Mouse (Mus musculus) right cerebral cortex, adult 2 months (tissue): Measurements from ENCODE around the gene Bbs2.
A peak's percentile ranks its signal among the peaks of the same experiment; 100 is the strongest.

Source experiments
- DNase-seq, 2 experiments: peaks; one replicate each; pipeline ENCODE4 v3.0.0; 2021 to 2022; ENCODE audit warnings: low spot score in 2 of 2

Gene Bbs2

DNA sequence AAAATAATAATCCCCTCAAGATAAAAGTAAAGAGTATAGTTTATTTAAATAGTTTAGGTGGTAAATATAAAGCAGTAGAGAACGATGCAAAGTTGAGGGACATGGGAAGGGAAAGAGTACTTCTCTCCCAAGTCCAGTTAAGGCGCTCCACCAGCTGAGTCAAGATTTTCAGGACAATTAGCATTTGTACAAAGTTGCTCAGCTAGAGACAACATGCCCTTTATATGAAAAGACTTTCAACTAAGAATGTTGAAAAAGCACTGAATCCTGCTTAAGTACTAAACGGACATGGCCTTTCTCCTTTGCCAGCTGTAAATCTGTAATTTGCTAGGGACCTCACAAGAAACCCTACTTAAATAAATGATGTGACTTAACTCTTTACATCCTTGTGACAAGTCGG, 268 bp upstream of the Bbs2 start:
- DNase-seq = no peak

DNA sequence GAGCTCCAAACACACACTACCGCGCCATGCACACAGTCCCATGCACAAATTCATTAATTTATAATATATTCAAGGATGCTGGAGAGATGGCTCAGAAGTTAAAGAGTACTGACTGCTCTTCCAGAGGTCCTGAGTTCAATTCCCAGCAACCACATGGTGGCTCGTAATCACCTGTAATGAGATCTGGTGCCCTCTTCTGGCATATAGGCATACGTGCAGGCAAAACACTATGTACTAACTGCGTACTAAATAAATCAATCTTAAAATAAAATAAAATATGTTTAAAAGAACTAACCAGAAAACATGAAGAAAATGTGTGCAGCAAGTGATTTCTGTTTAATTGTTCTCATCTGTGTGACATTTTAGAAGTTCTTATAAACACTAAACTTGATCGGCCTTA, 4.4 kb downstream of the Bbs2 start:
- DNase-seq = no peak

DNA sequence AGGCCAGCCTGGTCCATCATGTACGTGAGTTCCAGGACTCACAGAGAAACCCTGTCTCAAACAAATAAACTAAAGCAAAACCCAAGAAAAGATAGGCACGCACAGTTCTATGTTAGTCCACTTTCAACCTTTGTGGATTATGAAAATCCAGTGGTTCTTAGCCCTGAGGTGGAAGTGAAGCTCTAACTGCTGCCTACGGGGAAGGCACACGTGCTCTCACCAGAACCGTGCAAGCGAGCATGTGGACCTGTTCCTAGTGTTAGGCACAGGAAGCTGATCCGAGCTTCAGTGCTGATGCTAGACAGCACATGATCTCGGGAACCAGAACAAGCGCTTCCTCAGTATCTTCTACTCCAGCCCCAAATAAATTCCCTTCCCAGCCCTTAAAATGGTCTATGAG, 5.9 kb downstream of the Bbs2 start:
- DNase-seq = no peak

DNA sequence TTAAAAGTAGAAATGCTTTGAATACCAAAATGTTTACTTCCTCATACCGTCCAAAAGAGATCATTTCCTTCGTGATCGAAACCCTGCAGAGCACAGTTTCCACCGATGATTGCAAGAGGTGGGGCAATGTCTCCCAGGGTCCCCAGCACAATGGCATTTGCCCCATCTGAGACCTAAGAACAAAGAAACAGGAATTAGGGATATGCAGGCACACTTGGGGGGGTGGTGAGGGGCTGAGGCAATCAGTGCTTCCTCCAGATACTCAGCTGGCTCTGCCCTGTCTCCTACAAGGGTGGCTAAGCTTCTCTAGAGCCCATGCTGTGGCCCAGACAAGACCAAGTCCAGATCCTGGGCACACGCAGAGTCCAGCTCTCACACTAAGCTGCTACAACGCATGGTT, 9.0 kb downstream of the Bbs2 start:
- DNase-seq = no peak

DNA sequence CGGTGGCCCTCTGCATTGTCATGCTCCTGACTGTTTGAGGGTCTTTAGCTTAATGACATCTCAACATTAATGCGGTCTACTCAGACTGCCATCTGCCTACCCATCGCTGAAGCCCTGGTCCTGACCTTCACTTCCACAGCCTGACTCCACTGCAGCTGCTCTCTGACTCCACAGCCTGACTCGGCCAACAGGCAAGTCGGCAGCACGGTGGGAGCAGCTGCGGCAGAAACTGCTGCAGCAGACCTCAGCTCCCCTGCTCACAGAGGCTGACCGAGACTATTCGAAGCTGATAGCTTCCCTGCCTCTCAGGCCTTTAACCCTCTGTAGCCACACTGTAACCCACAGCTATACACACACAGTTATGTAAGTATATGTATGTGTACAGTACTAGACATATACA, 10.8 kb downstream of the Bbs2 start:
- DNase-seq = no peak

DNA sequence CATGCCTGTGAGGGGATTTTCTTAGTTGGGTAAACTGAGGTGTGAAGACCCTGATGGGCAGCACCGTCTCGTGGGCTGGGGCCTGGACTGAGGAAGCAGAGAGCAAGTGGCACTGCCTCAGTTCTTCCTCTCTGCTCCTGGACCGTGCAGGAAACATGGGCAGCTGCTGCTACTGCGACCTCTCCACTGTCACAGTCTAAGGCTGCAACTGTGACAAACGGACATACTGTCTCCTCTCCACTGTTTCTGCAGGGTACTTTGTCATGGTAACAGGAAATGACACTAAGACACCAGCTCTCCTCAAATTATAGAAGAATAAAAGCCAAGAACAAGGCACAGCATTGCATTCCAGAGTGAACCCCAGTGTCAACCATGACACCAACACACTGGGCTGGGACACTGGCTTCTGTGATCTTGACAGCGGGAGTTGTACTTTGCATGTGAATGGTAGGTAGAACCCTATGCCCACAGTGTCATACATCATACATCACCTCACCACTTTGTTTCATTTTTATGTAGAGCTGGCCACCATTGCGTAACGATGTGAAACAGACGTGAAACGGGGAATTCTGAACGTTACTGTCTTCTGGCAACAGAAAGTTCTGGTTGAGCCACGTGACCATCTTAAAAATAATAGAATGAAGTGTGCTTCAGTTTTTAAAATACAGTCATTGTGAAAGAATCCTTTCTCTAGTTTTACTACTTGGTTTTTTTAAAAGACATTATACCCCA, 22.1 kb downstream of the Bbs2 start:
- DNase-seq = no peak

DNA sequence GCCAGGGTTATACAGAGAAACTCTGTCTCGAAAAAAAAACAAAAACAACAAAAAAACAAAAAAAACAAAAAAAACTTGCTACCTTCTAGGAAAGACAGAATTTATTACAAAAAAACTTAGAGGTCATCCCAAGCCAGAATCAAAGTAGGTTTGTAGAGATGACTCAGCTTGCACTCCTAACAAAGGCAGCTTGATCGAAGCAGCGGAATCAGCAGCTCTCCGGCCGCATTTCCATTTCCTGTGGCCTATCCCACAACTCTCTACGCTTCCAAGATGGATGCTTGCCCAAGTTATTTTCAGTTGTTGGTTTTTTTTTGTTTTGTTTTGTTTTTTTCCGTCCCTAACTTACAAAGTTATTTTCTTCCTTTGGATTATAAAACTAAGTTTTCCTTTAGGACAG, 29.9 kb downstream of the Bbs2 start:
- DNase-seq = no peak

DNA sequence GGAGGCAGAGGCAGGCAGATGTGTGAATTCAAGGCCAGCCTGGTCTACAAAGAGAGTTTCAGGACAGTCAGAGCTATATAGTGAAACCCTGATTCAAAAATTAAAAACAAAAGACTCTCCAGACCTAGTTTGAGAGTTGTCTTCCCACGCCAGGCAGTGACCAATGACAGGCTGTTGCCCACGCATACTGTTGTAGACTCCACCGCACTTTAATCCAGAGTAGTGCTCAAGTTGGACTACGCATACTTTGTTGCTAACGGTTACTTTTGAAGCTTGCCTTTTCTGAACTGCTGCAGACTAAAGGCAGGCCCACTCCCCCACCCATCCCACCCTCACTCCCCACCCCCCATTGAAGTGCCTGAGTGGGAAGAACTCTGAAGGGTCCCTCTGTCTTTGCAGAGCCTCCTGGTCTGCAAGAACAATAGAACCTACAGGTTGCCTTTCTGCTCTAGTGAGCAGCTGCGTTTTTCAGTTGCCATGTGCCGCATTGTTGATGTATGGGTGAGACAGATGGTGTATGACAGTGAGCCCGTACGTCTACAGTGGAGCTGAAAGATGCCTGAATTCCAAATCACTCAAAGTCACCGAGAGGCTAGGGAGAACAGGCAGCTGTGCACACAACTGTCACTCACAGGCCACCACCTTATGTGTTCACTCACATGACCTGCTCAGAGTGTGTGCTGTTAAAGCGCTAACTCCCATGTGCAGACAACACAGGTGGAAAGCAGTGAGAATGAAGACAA, 32.4 kb downstream of the Bbs2 start:
- DNase-seq = peak; percentile 12 to 18

DNA sequence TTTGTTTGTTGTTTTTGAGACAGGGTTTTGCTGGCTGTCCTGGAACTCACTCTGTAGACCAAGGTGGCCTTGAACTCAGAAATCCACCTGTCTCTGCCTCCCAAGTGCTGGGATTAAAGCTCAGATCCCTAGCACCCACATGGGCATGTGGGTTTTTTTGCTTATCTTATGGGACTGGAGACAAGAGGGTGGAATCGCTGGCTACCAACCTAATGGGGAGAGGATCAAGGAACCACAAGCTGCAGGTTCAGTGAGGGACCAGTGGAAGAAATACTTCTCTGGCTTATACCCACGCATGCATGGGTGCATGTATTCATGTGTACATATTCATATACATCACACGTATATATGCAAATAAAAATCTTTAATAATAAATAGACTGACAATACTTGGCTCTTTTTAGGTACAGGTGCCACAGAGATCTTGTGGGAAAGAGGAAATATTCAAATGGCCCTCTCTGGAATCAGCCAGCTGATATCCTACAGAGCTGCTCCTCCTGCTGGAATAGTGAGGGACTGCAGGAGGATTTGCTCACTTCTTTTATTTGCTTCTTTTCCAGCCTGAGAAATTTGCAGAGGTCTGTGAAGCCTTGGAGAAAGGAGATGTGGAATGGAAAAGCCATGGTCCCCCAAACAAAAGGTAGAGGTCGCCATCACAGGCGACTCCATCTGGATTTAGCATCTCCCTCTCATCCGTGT, 41.4 kb downstream of the Bbs2 start:
- peak; percentile 70 to 72 for DNase-seq

DNA sequence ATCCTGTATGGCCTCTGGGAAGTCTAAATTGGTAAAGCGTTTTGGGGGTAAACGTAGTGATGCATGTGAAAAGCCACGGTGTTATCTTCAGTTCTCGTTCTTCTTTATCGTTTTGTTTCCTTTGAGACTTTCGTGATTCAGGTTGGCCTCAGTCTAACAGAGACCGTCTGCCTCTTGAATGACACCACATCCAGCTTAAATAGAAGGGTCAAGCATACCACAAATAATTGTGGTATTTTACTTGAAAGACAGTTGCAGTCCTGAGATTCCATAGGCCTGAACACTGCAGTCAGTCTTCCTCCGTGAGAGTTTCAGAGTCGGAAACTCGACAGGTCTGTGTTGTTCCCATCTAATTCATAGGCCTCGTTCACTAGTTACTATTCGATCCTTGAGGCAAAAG, 46.0 kb downstream of the Bbs2 start:
- no peak for DNase-seq

DNA sequence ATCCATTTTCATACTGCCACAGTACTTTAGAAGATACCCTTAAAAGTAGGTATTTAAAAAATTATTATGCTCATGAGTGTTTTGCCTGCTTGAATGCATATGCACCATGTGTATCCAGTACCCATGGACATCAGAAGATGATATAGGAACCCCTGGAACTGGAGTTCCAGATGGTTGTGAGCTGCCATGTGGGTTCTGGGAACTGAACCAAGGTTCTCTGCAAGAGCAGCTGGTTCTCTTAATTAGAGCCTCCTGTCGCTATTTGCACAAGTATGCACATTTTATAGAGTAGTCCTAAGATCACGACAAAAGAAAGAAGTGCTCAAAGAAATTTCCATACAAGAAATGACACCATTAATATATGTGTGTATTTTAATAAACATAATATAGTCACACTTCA, 50.9 kb downstream of the Bbs2 start:
- DNase-seq = no peak

DNA sequence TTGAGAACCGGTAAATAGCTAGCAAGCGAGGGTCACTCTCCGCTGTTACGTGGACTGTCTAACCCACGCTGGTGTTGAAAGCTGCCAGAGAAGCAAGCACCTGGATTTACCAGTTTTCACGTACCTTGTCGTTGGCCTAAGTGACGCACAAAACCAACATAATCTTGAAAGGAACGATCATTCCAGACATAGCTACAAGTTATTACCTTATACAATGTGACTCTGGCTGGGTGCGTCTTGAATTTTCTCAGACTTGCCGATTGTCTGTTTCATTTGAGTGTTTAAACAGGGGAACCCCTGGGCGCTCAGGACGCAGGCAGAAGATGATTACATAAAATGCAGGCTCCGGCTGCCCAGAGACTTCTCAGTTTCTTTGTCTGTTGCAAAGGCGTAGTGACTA, 60.9 kb downstream of the Bbs2 start:
- peak; percentile 29 to 32 for DNase-seq

DNA sequence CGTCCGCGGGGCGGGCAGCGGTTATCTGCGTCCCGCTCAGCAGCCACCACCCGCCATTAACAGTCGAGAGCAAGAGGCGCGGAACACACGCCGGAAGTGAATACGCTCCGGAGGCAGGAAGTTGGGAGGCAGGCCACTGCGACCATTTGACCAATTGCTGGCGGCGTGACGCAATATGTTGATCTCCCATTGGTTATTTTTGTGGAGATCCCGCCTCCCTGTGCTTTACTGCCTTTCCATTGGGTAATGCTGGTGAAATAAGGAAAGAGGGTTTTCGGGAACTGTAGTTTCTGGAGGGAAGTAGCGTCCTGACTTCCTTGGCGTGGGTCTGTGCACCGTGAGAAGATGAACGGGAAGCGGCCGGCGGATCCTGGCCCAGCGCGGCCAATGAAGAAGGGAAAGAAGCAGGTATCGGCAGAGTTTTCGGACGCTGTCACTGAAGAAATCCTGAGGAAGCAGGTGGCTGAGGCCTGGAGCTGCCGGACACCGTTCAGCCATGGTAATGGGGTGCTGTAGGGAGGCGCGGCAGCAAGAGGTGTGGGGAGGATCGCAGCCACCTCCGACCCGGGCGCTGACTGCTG, 61.7 kb downstream of the Bbs2 start, which contains the start of the genes Nudt21 and Ogfod1:
TSS of gene Nudt21 (minus strand) at position 88 of the 581 bp plus-strand sequence.
TSS of gene Ogfod1 (plus strand) at position 255 of the 581 bp plus-strand sequence.
- DNase-seq = peak; percentile 97

DNA sequence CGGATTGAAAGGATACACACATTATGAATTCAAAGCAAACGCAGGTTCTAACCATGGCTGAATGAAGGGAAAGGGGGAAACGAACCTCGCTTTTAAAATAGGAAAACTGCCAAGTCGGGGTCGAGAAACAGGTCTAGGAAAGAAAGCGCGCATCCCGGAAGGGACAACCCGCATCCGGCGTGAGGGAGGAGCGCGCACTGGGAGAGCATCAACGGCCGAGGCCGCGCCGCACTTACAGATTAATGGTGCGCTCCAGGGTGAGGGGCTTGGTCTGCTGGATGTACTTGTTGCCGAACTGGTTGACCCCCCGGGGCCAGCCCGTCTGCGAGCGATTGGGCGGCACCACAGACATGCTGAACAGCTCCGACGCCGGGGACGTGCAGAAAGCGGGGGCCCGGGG, 62.2 kb downstream of the Bbs2 start:
- DNase-seq = peak; percentile 68 to 73

DNA sequence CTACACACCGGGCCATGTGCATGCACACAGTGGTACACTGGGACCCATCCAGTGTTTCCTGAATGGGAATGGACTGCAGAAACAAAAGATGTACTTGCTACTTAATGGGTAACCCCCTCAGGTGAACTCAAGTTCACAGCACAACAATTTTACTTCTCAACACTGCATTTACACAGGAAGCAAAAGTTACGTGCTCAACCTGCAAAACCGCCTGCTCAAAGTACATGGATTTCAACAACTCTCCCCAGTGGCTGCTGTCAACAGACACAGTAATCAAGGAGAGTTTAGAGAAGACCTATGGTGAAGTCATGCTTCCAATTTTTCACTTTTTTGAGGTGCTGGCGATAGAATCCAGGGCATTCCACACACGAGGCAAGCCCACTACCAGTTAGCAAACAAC, 63.5 kb downstream of the Bbs2 start:
- no peak for DNase-seq

DNA sequence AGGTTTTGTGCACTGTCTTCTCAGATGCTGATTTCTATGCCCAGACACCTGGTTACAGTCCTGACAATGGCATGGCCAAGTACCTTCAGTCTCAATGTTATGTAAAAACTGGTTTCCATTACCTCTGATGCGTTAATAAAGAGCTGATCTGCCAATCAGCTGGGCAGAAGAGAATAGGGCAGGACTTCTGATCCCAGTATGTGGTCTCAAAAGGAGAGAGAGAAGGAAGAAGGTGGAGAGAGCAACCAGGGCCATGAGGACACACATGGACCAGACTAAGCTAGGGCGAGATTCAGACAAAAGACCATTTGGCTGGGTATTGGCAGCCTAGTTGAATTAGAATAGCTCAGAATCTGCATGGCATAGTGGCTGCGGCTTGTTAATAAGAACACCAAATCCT, 65.1 kb downstream of the Bbs2 start:
- no peak for DNase-seq

DNA sequence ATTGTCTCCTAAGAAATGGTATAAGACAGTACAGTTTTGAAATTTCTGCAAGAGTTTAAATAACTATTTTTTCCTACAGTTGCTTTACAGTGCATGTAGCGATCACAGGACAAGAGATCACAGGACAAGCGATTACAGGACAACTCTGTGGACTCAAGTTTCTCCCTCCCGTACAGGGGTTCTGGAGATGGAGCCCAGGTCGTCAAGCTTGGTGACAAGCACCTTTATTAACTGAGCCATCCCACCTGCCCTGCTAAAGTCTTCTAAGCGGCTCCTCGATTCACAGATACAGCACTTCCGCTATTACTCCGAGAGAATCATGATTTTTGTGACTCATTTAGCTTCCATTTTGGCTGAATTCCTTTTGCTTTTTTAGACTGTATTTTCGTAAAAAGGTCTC, 69.0 kb downstream of the Bbs2 start:
- no peak for DNase-seq

DNA sequence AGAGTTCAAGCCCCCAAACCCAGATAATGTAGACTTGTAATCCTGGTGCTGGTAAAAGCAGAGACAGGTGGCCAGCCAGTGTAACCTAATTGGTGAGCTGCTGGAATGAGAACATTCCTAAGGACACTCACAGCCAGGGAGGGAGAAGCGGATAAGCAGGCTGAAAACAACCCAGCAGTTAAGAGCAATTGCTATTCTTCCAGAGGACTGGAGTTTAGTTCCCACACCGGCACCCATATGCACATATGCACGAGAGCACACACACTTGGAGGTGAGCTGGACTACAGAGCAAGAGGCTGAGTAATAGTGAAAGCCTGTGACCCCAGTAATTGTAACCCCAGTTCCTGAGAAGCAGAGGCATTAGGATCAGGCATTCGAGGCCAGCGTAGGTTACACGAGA, 74.8 kb downstream of the Bbs2 start:
- DNase-seq = no peak
